Mouse (Mus musculus) heart, embryonic 14.5 days (tissue): ENCODE data around the gene Podxl2. TPM values are rescaled to one million over a fixed set of nuclear protein-coding genes. Genes with fewer than 3 reads are reported as not detected.
A peak's percentile ranks its signal among the peaks of the same experiment; 100 is the strongest.

Experiments used
- ATAC-seq: fragments of 200-750 bp; cut with Nextera tagmentation; 2 replicates; pipeline ENCODE4 v1.8.0; 2017; ENCODE audit warnings: low read depth, moderate TSS enrichment; ENCODE audit not compliant: insufficient number of reproducible peaks, insufficient read depth, low FRiP score
- H3K27ac ChIP-seq, 2 experiments: fragments of 200-500 bp in 1 of 2; fragments of 300-500 bp in 1 of 2; sonication (generic) in 1 of 2; replicated peaks in 1 of 2; 2 replicates each; pipeline ENCODE4 v1.5.1; 2012 to 2014; ENCODE audit warnings: low read depth in 2 of 2, low read length in 2 of 2, control low read depth in 1 of 2, mild to moderate bottlenecking in 1 of 2, mixed read lengths in 1 of 2; ENCODE audit not compliant: control insufficient read depth in 1 of 2, insufficient read depth in 1 of 2
- H3K27me3 ChIP-seq: fragments of 300-500 bp; sonication (generic); 2 replicates; pipeline ENCODE4 v1.6.1; 2014; ENCODE audit warnings: mild to moderate bottlenecking, low read length, control low read depth; ENCODE audit not compliant: control insufficient read depth, insufficient read depth
- H3K36me3 ChIP-seq: fragments of 300-500 bp; sonication (generic); 2 replicates; pipeline ENCODE4 v1.6.1; 2014; ENCODE audit warnings: mild to moderate bottlenecking, control low read depth, low read length, mixed read lengths; ENCODE audit not compliant: control insufficient read depth, insufficient read depth
- H3K4me1 ChIP-seq, 2 experiments: fragments of 200-500 bp in 1 of 2; fragments of 300-500 bp in 1 of 2; sonication (generic) in 1 of 2; 2 replicates each; pipeline ENCODE4 v1.6.1; 2012 to 2014; ENCODE audit warnings: low read length in 2 of 2, control low read depth in 1 of 2, mixed read lengths in 1 of 2; ENCODE audit not compliant: control insufficient read depth in 2 of 2, insufficient read depth in 2 of 2
- H3K4me2 ChIP-seq: fragments of 300-500 bp; sonication (generic); 2 replicates; pipeline ENCODE4 v1.6.1; 2014; ENCODE audit warnings: mild to moderate bottlenecking, low read length
- H3K4me3 ChIP-seq, 2 experiments: fragments of 200-500 bp in 1 of 2; fragments of 300-500 bp in 1 of 2; sonication (generic) in 1 of 2; 2 replicates each; pipeline ENCODE4 v1.5.1; 2012 to 2014; ENCODE audit warnings: low read length in 2 of 2, mild to moderate bottlenecking in 2 of 2, control low read depth in 1 of 2, low read depth in 1 of 2, moderate library complexity in 1 of 2; ENCODE audit not compliant: control insufficient read depth in 1 of 2, insufficient read depth in 1 of 2
- H3K9ac ChIP-seq: fragments of 300-500 bp; sonication (generic); 2 replicates; pipeline ENCODE4 v1.6.1; 2014; ENCODE audit warnings: mild to moderate bottlenecking, low read length
- H3K9me3 ChIP-seq: fragments of 300-500 bp; sonication (generic); 2 replicates; pipeline ENCODE4 v1.6.1; 2016; ENCODE audit warnings: low read length, control low read depth; ENCODE audit not compliant: control insufficient read depth
- WGBS: fragments of 180-500 bp; shearing (Covaris S2); extraction: QIAGEN DNeasy Blood & Tissue Kit; methylation state at CpG from one replicate; pipeline ENCODE4 v1.1.7; 2014; 5-methylcytosine and 5-hydroxymethylcytosine counted together
- polyA plus RNA-seq: library from polyadenylated mRNA; unstranded; fragments of >200 nt; fragmentation: Nextera tagmentation; extraction: Ambion mirVana; gene quantifications from 2 replicates; pipeline ENCODE4 v1.2.1, GENCODE M21; 2014

Podxl2 gene
- polyA plus RNA-seq, 1 experiment from 2014 or later: 51.6 TPM

DNA sequence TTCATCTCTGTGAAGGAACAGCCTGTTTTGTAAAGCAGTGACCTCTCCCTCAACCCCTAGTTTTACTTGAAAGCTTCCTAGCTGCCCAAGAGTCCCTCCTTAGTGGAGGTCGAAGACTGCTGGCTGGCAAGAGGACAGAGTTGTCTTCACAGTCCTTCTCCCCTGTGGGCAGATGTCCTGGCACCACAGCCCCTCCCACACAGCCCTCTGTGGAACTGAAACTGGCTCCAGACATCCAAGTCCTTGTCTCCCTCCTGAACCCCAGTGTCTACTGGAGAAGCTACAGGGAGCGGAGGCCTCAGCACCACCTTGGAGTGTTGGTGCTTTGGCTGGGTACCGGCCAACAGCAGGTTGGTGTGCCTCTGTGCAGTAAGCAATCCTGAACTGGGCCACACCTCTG is 59.4 kb downstream of the Podxl2 start:
- H3K9me3 ChIP-seq: no peaks in the 10 kb centered on the region
- peaks cover 6 to 12% of the 10 kb centered on the region in 2 experiments for H3K4me1 ChIP-seq
- H3K4me2 ChIP-seq: no peak overlapping the region
- no peak for ATAC-seq
- H3K27ac ChIP-seq: no peak overlapping the region
- H3K9ac ChIP-seq: no peak overlapping the region
- WGBS: 86% methylated on average over 3 of the region's 3 CpGs
- no peaks in the 10 kb centered on the region for H3K27me3 ChIP-seq
- no peaks in the 10 kb centered on the region for H3K36me3 ChIP-seq
- H3K4me3 ChIP-seq: no peak overlapping the region

DNA sequence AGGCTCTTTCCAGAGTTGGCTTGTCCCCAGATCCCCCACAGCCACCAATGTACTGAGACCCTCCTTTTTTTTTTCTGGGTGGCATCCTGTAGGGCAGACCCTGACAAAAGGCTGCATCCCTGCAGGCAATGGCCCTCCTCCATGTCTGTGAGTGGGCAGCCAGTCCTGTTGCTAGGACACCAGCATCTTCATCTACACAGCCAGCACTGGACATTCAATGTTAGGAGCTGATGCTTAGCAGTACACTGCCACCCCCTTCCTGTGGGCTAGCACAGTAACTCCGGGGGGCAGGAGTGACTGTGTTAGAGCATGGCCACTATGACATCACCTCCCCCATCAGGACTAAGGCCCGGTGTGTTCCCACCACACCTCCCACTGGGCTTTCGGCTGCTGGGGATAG is 59.8 kb downstream of the Podxl2 start:
- no peak for ATAC-seq
- H3K4me2 ChIP-seq: no peak overlapping the region
- WGBS: 73% methylated on average over 3 of the region's 3 CpGs
- H3K9ac ChIP-seq: no peak overlapping the region
- H3K36me3 ChIP-seq: no peaks in the 10 kb centered on the region
- peaks cover 5 to 11% of the 10 kb centered on the region in 2 experiments for H3K4me1 ChIP-seq
- no peaks in the 10 kb centered on the region for H3K9me3 ChIP-seq
- no peak overlapping the region for H3K27ac ChIP-seq
- H3K27me3 ChIP-seq: no peaks in the 10 kb centered on the region
- no peak overlapping the region for H3K4me3 ChIP-seq

DNA sequence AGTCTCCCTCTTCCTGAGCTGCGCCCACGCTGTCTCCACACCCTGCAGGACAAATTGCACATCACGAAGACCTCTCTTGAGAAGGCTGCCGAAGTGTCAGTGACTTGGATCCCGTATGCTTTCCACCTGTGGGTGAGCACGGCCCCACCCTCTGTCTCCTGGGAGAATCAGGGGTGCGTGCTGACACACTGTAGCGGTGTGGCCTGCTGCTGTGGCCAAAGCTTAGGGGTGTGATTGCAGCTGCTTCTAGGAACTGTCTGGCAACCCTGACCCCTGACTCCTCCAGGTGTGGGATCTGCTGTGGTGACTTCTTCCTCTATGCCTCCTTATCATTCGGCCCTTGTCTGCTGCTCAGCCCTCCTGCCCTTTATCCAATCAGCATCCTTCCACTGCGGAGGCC is 61.0 kb downstream of the Podxl2 start:
- 75% methylated on average over 10 of the region's 10 CpGs for WGBS
- Histone ChIP-seq H3K4me3 (no peak overlapping the region), H3K4me2 (no peak overlapping the region), H3K9me3 (no peaks in the 10 kb centered on the region), H3K4me1 (peaks cover 10 to 21% of the 10 kb centered on the region in 2 experiments), H3K36me3 (no peaks in the 10 kb centered on the region), H3K27me3 (no peaks in the 10 kb centered on the region), H3K27ac (no peak overlapping the region), H3K9ac (no peak overlapping the region)
- no peak for ATAC-seq

DNA sequence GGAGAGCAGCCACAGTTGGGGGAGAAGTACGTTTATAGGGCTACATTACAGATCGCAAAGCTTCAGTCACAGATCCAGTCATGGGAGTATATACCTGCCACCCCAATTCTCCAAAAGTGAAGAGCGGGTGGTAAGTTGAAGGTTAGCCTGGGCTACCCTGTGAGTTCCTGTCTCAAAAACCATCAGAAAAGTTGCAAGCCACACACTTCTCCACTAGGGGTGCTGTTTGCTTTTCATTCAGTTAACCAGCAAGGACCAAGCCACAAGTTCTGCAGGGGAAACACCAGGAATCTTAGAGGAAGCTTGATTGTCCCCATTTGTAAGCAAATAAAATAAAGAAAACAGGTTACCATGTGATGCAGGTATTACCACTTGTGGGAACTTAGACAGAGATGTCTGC is 62.0 kb downstream of the Podxl2 start:
- Histone ChIP-seq H3K27ac (no peak overlapping the region), H3K9ac (no peak overlapping the region), H3K4me1 (peaks cover 10 to 21% of the 10 kb centered on the region in 2 experiments), H3K9me3 (no peaks in the 10 kb centered on the region), H3K27me3 (no peaks in the 10 kb centered on the region), H3K4me2 (no peak overlapping the region), H3K4me3 (no peak overlapping the region), H3K36me3 (no peaks in the 10 kb centered on the region)
- ATAC-seq: no peak
- WGBS: 69% methylated on average over 3 of the region's 3 CpGs

DNA sequence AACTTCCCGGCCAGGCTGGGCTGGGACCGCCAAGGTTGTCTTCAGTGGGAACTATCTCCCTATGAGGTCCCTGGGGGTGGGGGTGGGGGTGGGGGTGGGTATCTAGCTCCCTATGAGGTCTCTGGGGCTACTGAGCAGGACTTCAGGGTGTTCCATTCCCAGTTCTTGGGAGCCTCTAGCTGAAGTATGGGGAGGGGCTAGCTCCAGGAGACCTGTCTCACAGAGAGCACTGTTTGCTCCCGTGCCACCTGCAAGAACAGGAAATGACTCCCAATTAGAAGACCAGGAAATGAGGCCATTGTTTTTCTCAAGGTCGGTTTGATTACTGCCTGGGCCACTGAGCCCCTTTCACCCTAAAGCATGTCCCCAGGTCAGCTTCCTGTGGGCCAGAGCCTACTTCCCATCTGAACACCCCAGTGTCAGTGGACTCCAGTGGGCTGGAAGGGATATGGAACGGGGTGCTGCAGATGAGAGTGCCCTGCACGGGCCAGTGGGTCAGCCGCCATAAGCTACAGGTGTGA is 62.9 kb downstream of the Podxl2 start:
- Histone ChIP-seq H3K4me1 (peaks cover 10 to 21% of the 10 kb centered on the region in 2 experiments), H3K27me3 (no peaks in the 10 kb centered on the region), H3K36me3 (no peaks in the 10 kb centered on the region), H3K4me3 (no peak overlapping the region), H3K4me2 (no peak overlapping the region), H3K9ac (no peak overlapping the region), H3K27ac (no peak overlapping the region), H3K9me3 (no peaks in the 10 kb centered on the region)
- WGBS: 54% methylated on average over 7 of the region's 7 CpGs
- ATAC-seq: no peak

DNA sequence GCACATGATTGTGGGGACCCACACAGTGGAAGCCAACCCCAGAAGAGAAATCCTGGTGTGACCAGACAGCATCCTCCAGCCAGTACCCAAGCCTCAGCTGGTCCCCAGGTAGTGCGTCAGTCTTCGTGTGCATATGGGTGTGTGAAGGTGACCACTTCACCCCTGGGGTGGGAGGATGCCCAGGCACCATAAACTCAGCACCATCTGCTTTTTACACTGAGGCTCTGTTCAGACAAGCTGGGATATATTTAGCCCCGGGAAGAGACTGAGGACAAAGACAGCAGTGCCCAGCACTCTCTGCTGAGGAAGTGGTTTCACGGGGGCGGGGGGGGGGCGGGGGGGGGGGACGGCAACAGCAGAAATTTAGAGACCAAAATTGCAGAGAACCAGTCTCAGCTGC is 63.4 kb downstream of the Podxl2 start:
- WGBS: 26% methylated on average over 4 of the region's 7 CpGs
- no peak overlapping the region for H3K9ac ChIP-seq
- H3K36me3 ChIP-seq: no peaks in the 10 kb centered on the region
- H3K4me3 ChIP-seq: no peak overlapping the region
- H3K9me3 ChIP-seq: no peaks in the 10 kb centered on the region
- 0 out of 4 replicates have a peak overlapping the region, but pooled peaks of 1 of the 2 experiments have one; percentile 27 for H3K27ac ChIP-seq
- H3K4me2 ChIP-seq: no peak overlapping the region
- H3K27me3 ChIP-seq: no peaks in the 10 kb centered on the region
- ATAC-seq: no peak
- peaks cover 10 to 21% of the 10 kb centered on the region in 2 experiments for H3K4me1 ChIP-seq

DNA sequence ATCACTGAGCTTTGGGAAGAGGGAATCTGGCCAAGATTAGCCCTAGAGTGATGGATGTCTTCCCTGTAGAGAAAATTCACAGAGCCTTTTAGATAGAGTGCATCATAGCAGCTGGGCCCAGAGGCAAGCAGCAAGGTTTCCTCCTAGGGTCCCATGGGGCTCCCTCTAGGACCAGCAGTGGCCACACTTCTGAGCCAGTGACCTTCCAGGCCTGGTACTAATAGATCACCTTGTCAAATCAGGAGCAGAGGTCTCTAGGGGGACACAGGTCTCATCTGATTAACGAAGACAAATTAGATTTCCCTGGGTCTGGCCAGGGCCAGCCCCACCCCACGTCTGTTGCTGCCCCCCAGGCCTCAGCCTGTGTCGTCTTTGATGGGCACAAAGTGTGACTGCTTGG is 64.6 kb downstream of the Podxl2 start:
- H3K4me1 ChIP-seq: peaks cover 10 to 21% of the 10 kb centered on the region in 2 experiments
- H3K4me2 ChIP-seq: no peak overlapping the region
- H3K27ac ChIP-seq: no peak overlapping the region
- no peaks in the 10 kb centered on the region for H3K27me3 ChIP-seq
- H3K9me3 ChIP-seq: no peaks in the 10 kb centered on the region
- no peaks in the 10 kb centered on the region for H3K36me3 ChIP-seq
- no peak for ATAC-seq
- WGBS: 75% methylated on average over 3 of the region's 3 CpGs
- H3K9ac ChIP-seq: no peak overlapping the region
- no peak overlapping the region for H3K4me3 ChIP-seq
